Mouse (Mus musculus) kidney, embryonic 16.5 days (tissue): ENCODE measurements around the gene Ankrd44. TPM values are rescaled to one million over a fixed set of nuclear protein-coding genes. Genes with fewer than 3 reads are reported as not detected.

ENCODE experiments used
- ATAC-seq: fragments of 200-750 bp; cut with Nextera tagmentation; 2 replicates; pipeline ENCODE4 v1.8.0; 2017; ENCODE audit warnings: moderate TSS enrichment; ENCODE audit not compliant: low FRiP score, low TSS enrichment
- H3K27ac ChIP-seq: fragments of 300-500 bp; sonication (generic); 2 replicates; pipeline ENCODE4 v1.5.1; 2014; ENCODE audit warnings: low read length
- H3K27me3 ChIP-seq: fragments of 300-500 bp; sonication (generic); 2 replicates; pipeline ENCODE4 v1.6.1; 2014; ENCODE audit warnings: low read length, control low read depth, mixed read lengths; ENCODE audit not compliant: insufficient read depth
- H3K36me3 ChIP-seq: fragments of 300-500 bp; sonication (generic); 2 replicates; pipeline ENCODE4 v1.6.1; 2014; ENCODE audit warnings: low read length, control low read depth, mixed read lengths; ENCODE audit not compliant: insufficient read depth
- H3K4me1 ChIP-seq: fragments of 300-500 bp; sonication (generic); 2 replicates; pipeline ENCODE4 v1.6.1; 2014; ENCODE audit warnings: low read length, control low read depth, mixed read lengths; ENCODE audit not compliant: insufficient read depth
- H3K4me2 ChIP-seq: fragments of 300-500 bp; sonication (generic); replicated peaks from 2 replicates; pipeline ENCODE4 v1.6.1; 2014; ENCODE audit warnings: low read depth, low read length
- H3K4me3 ChIP-seq: fragments of 300-500 bp; sonication (generic); 2 replicates; pipeline ENCODE4 v1.5.1; 2014; ENCODE audit warnings: mild to moderate bottlenecking, low read length
- H3K9ac ChIP-seq: fragments of 300-500 bp; sonication (generic); replicated peaks from 2 replicates; pipeline ENCODE4 v1.6.1; 2014; ENCODE audit warnings: low read length
- H3K9me3 ChIP-seq: fragments of 300-500 bp; sonication (generic); 2 replicates; pipeline ENCODE4 v1.6.1; 2016; ENCODE audit warnings: low read length, control low read depth
- WGBS: fragments of 180-500 bp; shearing (Covaris S2); extraction: QIAGEN DNeasy Blood & Tissue Kit; methylation state at CpG from one replicate; pipeline ENCODE4 v1.1.7; 2014; 5-methylcytosine and 5-hydroxymethylcytosine counted together
- polyA plus RNA-seq: library from polyadenylated mRNA; unstranded; fragments of >200 nt; fragmentation: Nextera tagmentation; extraction: Ambion mirVana; gene quantifications from 2 replicates; pipeline ENCODE4 v1.2.1, GENCODE M21; 2015

Gene Ankrd44
- polyA plus RNA-seq, 1 experiment from 2014 or later: 6.6 TPM

GRCm38 (mm10) chr1:54809098-54809490 is 117.1 kb downstream of the Ankrd44 start:
- no peak for ATAC-seq
- H3K27me3 ChIP-seq: no peaks in the 10 kb centered on the region
- no peak overlapping the region for H3K4me3 ChIP-seq
- no peak overlapping the region for H3K27ac ChIP-seq
- no peak overlapping the region for H3K9ac ChIP-seq
- no peaks in the 10 kb centered on the region for H3K4me1 ChIP-seq
- H3K4me2 ChIP-seq: no peak overlapping the region
- WGBS: 93% methylated on average over 13 of the region's 13 CpGs
- no peaks in the 10 kb centered on the region for H3K36me3 ChIP-seq
- no peaks in the 10 kb centered on the region for H3K9me3 ChIP-seq

- WGBS: 59% methylated on average over 4 of the region's 4 CpGs
- Histone ChIP-seq H3K36me3 (no peaks in the 10 kb centered on the region), H3K9me3 (no peaks in the 10 kb centered on the region), H3K4me1 (no peaks in the 10 kb centered on the region), H3K27me3 (no peaks in the 10 kb centered on the region), H3K9ac (no peak overlapping the region), H3K4me2 (no peak overlapping the region), H3K4me3 (no peak overlapping the region), H3K27ac (no peak overlapping the region)
- no peak for ATAC-seq
These were observed 117.6 kb downstream of the Ankrd44 start for GRCm38 (mm10) chr1:54808401-54809097.

- no peak overlapping the region for H3K27ac ChIP-seq
- no peak for ATAC-seq
- H3K9me3 ChIP-seq: no peaks in the 10 kb centered on the region
- H3K4me2 ChIP-seq: no peak overlapping the region
- H3K4me3 ChIP-seq: no peak overlapping the region
- H3K36me3 ChIP-seq: no peaks in the 10 kb centered on the region
- H3K4me1 ChIP-seq: no peaks in the 10 kb centered on the region
- no peak overlapping the region for H3K9ac ChIP-seq
- no peaks in the 10 kb centered on the region for H3K27me3 ChIP-seq
- WGBS: 90% methylated on average over 3 of the region's 3 CpGs
These were observed 118.4 kb downstream of the Ankrd44 start for GRCm38 (mm10) chr1:54807832-54808231.

GRCm38 (mm10) chr1:54806116-54806850 is 119.9 kb downstream of the Ankrd44 start:
- Histone ChIP-seq H3K27ac (no peak overlapping the region), H3K9me3 (no peaks in the 10 kb centered on the region), H3K27me3 (no peaks in the 10 kb centered on the region), H3K9ac (no peak overlapping the region), H3K4me3 (no peak overlapping the region), H3K4me1 (no peaks in the 10 kb centered on the region), H3K36me3 (no peaks in the 10 kb centered on the region), H3K4me2 (no peak overlapping the region)
- no peak for ATAC-seq
- WGBS: 79% methylated on average over 2 of the region's 2 CpGs

GRCm38 (mm10) chr1:54804406-54804805 is 121.8 kb downstream of the Ankrd44 start:
- Histone ChIP-seq H3K9ac (no peak overlapping the region), H3K4me3 (no peak overlapping the region), H3K4me2 (no peak overlapping the region), H3K9me3 (no peaks in the 10 kb centered on the region), H3K27me3 (no peaks in the 10 kb centered on the region), H3K4me1 (no peaks in the 10 kb centered on the region), H3K36me3 (no peaks in the 10 kb centered on the region), H3K27ac (no peak overlapping the region)
- ATAC-seq: no peak
- WGBS: 91% methylated on average over 9 of the region's 9 CpGs

- Histone ChIP-seq H3K4me1 (no peaks in the 10 kb centered on the region), H3K4me2 (no peak overlapping the region), H3K9ac (no peak overlapping the region), H3K36me3 (no peaks in the 10 kb centered on the region), H3K9me3 (no peaks in the 10 kb centered on the region), H3K4me3 (no peak overlapping the region), H3K27ac (no peak overlapping the region), H3K27me3 (no peaks in the 10 kb centered on the region)
- ATAC-seq: no peak
- WGBS: 67% methylated on average over 11 of the region's 11 CpGs
These were observed 123.5 kb downstream of the Ankrd44 start for GRCm38 (mm10) chr1:54802703-54803102.

- H3K27ac ChIP-seq: no peak overlapping the region
- no peaks in the 10 kb centered on the region for H3K27me3 ChIP-seq
- no peak overlapping the region for H3K4me2 ChIP-seq
- no peak overlapping the region for H3K9ac ChIP-seq
- no peak for ATAC-seq
- no peaks in the 10 kb centered on the region for H3K4me1 ChIP-seq
- no peaks in the 10 kb centered on the region for H3K36me3 ChIP-seq
- 72% methylated on average over 2 of the region's 3 CpGs for WGBS
- no peak overlapping the region for H3K4me3 ChIP-seq
- no peaks in the 10 kb centered on the region for H3K9me3 ChIP-seq
These were observed 124.9 kb downstream of the Ankrd44 start for GRCm38 (mm10) chr1:54801256-54801655.

GRCm38 (mm10) chr1:54799421-54799820 is 126.8 kb downstream of the Ankrd44 start:
- ATAC-seq: no peak
- Histone ChIP-seq H3K27ac (no peak overlapping the region), H3K4me3 (no peak overlapping the region), H3K9me3 (no peaks in the 10 kb centered on the region), H3K4me2 (no peak overlapping the region), H3K4me1 (no peaks in the 10 kb centered on the region), H3K27me3 (no peaks in the 10 kb centered on the region), H3K9ac (no peak overlapping the region), H3K36me3 (no peaks in the 10 kb centered on the region)
- 67% methylated on average over 1 of the region's 1 CpGs for WGBS

- Histone ChIP-seq H3K4me1 (no peaks in the 10 kb centered on the region), H3K27ac (no peak overlapping the region), H3K36me3 (no peaks in the 10 kb centered on the region), H3K27me3 (no peaks in the 10 kb centered on the region), H3K4me3 (no peak overlapping the region), H3K9me3 (no peaks in the 10 kb centered on the region), H3K4me2 (no peak overlapping the region), H3K9ac (no peak overlapping the region)
- 78% methylated on average over 3 of the region's 3 CpGs for WGBS
- ATAC-seq: no peak
These were observed 127.8 kb downstream of the Ankrd44 start for GRCm38 (mm10) chr1:54798415-54798814.

- Histone ChIP-seq H3K9me3 (no peaks in the 10 kb centered on the region), H3K27ac (no peak overlapping the region), H3K4me1 (no peaks in the 10 kb centered on the region), H3K4me3 (no peak overlapping the region), H3K36me3 (no peaks in the 10 kb centered on the region), H3K4me2 (no peak overlapping the region), H3K27me3 (no peaks in the 10 kb centered on the region), H3K9ac (no peak overlapping the region)
- 88% methylated on average over 2 of the region's 2 CpGs for WGBS
- no peak for ATAC-seq
These were observed 131.5 kb downstream of the Ankrd44 start for GRCm38 (mm10) chr1:54794709-54795108.
